Mouse (Mus musculus): ENCODE data around the gene Map3k3.
A peak's percentile ranks its signal among the peaks of the same experiment; 100 is the strongest.

The Map3k3 gene

GRCm38 (mm10) chr11:106159216-106159920, 75.0 kb downstream of the Map3k3 start:
- peak; percentile 89 to 92 for DNase-seq

GRCm38 (mm10) chr11:106159921-106160840, 75.8 kb downstream of the Map3k3 start:
- peak; percentile 72 for DNase-seq

GRCm38 (mm10) chr11:106160841-106161721, 76.7 kb downstream of the Map3k3 start, which contains the start of the genes Gm10840 and Limd2:
Gm10840 (plus strand) TSS chr11:106160850.
Limd2 (minus strand) TSS chr11:106160860.
- DNase-seq = peak; percentile 67 to 69

- DNase-seq = no peak
These were observed 77.8 kb downstream of the Map3k3 start for GRCm38 (mm10) chr11:106162237-106162636.

GRCm38 (mm10) chr11:106163546-106163945, 79.1 kb downstream of the Map3k3 start:
- no peak for DNase-seq

GRCm38 (mm10) chr11:106164601-106165180, 80.3 kb downstream of the Map3k3 start:
- no peak for DNase-seq

- no peak for DNase-seq
These were observed 83.0 kb downstream of the Map3k3 start for GRCm38 (mm10) chr11:106167435-106167834.

- DNase-seq = peak; percentile 59 to 60
These were observed 86.4 kb downstream of the Map3k3 start for GRCm38 (mm10) chr11:106170807-106171206.

- DNase-seq = no peak
These were observed 88.8 kb downstream of the Map3k3 start for GRCm38 (mm10) chr11:106173228-106173627.

GRCm38 (mm10) chr11:106174372-106174771, 90.0 kb downstream of the Map3k3 start:
- DNase-seq = no peak

GRCm38 (mm10) chr11:106175081-106175480, 90.7 kb downstream of the Map3k3 start:
- no peak for DNase-seq

- DNase-seq = no peak
These were observed 92.0 kb downstream of the Map3k3 start for GRCm38 (mm10) chr11:106176372-106176771.

GRCm38 (mm10) chr11:106178036-106178782, 93.8 kb downstream of the Map3k3 start:
- DNase-seq = no peak

GRCm38 (mm10) chr11:106179711-106180448, 95.5 kb downstream of the Map3k3 start:
- no peak for DNase-seq

GRCm38 (mm10) chr11:106180449-106180801, 96.0 kb downstream of the Map3k3 start:
- peak in 1 of 2 experiments; percentile 21 for DNase-seq

GRCm38 (mm10) chr11:106187326-106187725, 102.9 kb downstream of the Map3k3 start:
- no peak for DNase-seq

GRCm38 (mm10) chr11:106191716-106192115, 107.3 kb downstream of the Map3k3 start:
- no peak for DNase-seq

GRCm38 (mm10) chr11:106192241-106192640, 107.8 kb downstream of the Map3k3 start:
- DNase-seq = no peak

- peak; percentile 45 to 47 for DNase-seq
These were observed 108.4 kb downstream of the Map3k3 start for GRCm38 (mm10) chr11:106192657-106193370.
